Mouse (Mus musculus): ENCODE measurements around the gene Gm49393. TPM values are rescaled to one million over a fixed set of nuclear protein-coding genes. Genes with fewer than 3 reads are reported as not detected.

Gene Gm49393
- polyA plus RNA-seq, 1 experiment: not detected

DNA sequence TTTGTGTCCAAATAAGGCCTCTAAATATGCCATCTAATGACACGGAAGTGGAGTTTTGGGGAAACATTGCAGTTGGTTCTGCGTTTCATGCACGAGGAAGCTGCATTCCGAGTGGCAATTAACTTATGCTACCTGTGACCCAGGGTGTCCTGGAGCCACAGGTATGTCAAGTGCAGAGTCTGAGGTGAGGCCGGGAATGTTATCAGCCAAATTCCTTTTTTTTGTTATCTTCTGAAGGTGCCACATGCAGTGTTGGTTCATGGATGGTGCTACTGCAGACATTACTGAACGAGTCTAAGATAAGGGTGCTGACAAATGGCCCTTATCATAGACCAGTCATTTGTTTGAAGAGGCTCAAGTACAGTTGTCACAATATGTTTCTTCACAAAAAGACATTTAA lies 122.6 kb downstream of the Gm49393 start:
- no peak for DNase-seq (ENCODE audit: extremely low spot score in 1 of 2, low spot score in 1 of 2)

DNA sequence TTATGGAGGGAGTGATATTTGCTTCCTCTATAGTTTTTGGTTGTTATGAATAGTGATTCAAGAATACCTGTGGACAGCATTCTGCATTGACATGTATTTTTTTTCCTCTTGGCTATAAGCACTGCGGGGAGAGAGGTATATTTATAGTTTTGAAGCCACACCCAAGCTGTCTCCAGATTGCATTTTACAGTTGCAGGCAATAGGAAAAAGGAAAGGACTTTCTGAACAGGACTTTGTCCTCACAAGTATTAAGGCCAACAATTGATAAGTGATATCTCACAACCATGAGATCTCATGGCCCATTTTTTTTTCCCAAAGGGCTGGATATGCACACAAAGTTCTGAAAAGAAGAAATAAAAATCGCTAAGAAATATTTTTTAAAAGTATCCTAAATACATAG lies 125.7 kb downstream of the Gm49393 start:
- no peak for DNase-seq (ENCODE audit: extremely low spot score in 1 of 2, low spot score in 1 of 2)

Other genes starting within 250 kb of the Gm49393 start
- not detected in 2 replicates for gene BC051665, start 149.2 kb downstream of the Gm49393 start, polyA plus RNA-seq (2012; rRNA removed)
- gene Ctsll3, start 132.7 kb downstream of the Gm49393 start, polyA plus RNA-seq (2012; rRNA removed): not detected in 2 replicates
- gene 4930486L24Rik, start 71.1 kb downstream of the Gm49393 start, polyA plus RNA-seq (2012; rRNA removed): 0.26 and 0.36 TPM in 2 replicates
- gene Gm49392, start 38.7 kb downstream of the Gm49393 start, polyA plus RNA-seq (2012; rRNA removed): 0.22 and 0.27 TPM in 2 replicates
- gene Ctla2b, start 38.1 kb downstream of the Gm49393 start, polyA plus RNA-seq (2012; rRNA removed): 1.8 and 2.2 TPM in 2 replicates
- gene Tpbpb, start 30.7 kb downstream of the Gm49393 start, polyA plus RNA-seq (2012; rRNA removed): 3.9 and 11.2 TPM in 2 replicates
- gene Gm49391, start 981 bp upstream of the Gm49393 start, polyA plus RNA-seq (2012; rRNA removed): 3.2 and 4.8 TPM in 2 replicates
- 22.7 and 44.1 TPM in 2 replicates for gene Ctla2a, start 1.0 kb upstream of the Gm49393 start, polyA plus RNA-seq (2012; rRNA removed)
- 25.3 and 50.1 TPM in 2 replicates for gene Tpbpa, start 6.4 kb upstream of the Gm49393 start, polyA plus RNA-seq (2012; rRNA removed)
- 1.8 and 11.0 TPM in 2 replicates for gene Ctsj, start 70.4 kb upstream of the Gm49393 start, polyA plus RNA-seq (2012; rRNA removed)
- gene Ctsq, start 105.0 kb upstream of the Gm49393 start, polyA plus RNA-seq (2012; rRNA removed): 0.20 and 0.21 TPM in 2 replicates
- 0.14 and 1.8 TPM in 2 replicates for gene Ctsr, start 228.7 kb upstream of the Gm49393 start, polyA plus RNA-seq (2012; rRNA removed)